12 mouse cellular contexts compared by ENCODE assay signal in genomic region chr6:22402037-22402436, GRCm38 (mm10).
"Had no signal": no experiment of that assay in that cellular context is flagged by ENCODE, and none has a peak within 500 bp of the region (broad histone marks: within the 10 kb centered on the region; RNA-seq: fewer than 3 reads in every experiment).

No protein-coding gene starts in this region.

- H3K4me2 ChIP-seq: limb, embryonic 15.5 days; liver, embryonic 12.5 days; lung, embryonic 15.5 days; midbrain, embryonic 12.5 days; neural tube, embryonic 12.5 days had no signal

- DNase-seq: kidney, adult 8-10 months; kidney, postnatal 25 days; lung, postnatal 14 days; spleen, adult 18-20 months; thymus, adult 2 months; thymus, postnatal 25 days had no signal

- H3K27ac ChIP-seq: left cerebral cortex, adult 2 months; limb, embryonic 15.5 days; liver, embryonic 12.5 days; lung, embryonic 15.5 days; midbrain, embryonic 12.5 days; neural tube, embryonic 12.5 days had no signal

- ATAC-seq: liver, embryonic 12.5 days had no signal

- H3K9me3 ChIP-seq: limb, embryonic 15.5 days; liver, embryonic 12.5 days; lung, embryonic 15.5 days; midbrain, embryonic 12.5 days; neural tube, embryonic 12.5 days had no signal

- H3K4me1 ChIP-seq: limb, embryonic 15.5 days; liver, embryonic 12.5 days; lung, embryonic 15.5 days; midbrain, embryonic 12.5 days; neural tube, embryonic 12.5 days had no signal

- H3K36me3 ChIP-seq: limb, embryonic 15.5 days; liver, embryonic 12.5 days; lung, embryonic 15.5 days; midbrain, embryonic 12.5 days; neural tube, embryonic 12.5 days had no signal

- H3K4me3 ChIP-seq: left cerebral cortex, adult 2 months; limb, embryonic 15.5 days; liver, embryonic 12.5 days; lung, embryonic 15.5 days; midbrain, embryonic 12.5 days; neural tube, embryonic 12.5 days had no signal

- H3K27me3 ChIP-seq: limb, embryonic 15.5 days; liver, embryonic 12.5 days; lung, embryonic 15.5 days; midbrain, embryonic 12.5 days; neural tube, embryonic 12.5 days had no signal

- H3K9ac ChIP-seq: limb, embryonic 15.5 days; liver, embryonic 12.5 days; lung, embryonic 15.5 days; midbrain, embryonic 12.5 days; neural tube, embryonic 12.5 days had no signal
